In genomic region chr3:118663987-118664692, GRCm38 (mm10) we compare ENCODE assay signal across 12 mouse cellular contexts.
DNase-seq lines count a peak whose midpoint lies in the region; ATAC-seq and TF ChIP-seq lines count a peak whose summit lies in the region.
"Had no signal": no experiment of that assay in that cellular context is flagged by ENCODE, and none has a peak within 500 bp of the region (broad histone marks: within the 10 kb centered on the region; RNA-seq: fewer than 3 reads in every experiment).

No protein-coding gene starts in this region.

- H3K4me1 ChIP-seq in forebrain, embryonic 11.5 days (replicated peaks; ENCODE audit: control insufficient read depth, insufficient read depth, low read length), result no peaks in the 10 kb centered on the region
- peaks cover 12% of the 10 kb centered on the region for H3K4me1 ChIP-seq in forebrain, embryonic 10.5 days
- no peaks in the 10 kb centered on the region for H3K4me1 ChIP-seq in midbrain, postnatal 0 days (ENCODE audit: insufficient read depth, low read length)
- no peaks in the 10 kb centered on the region; the same call in 1 of the 2 replicates for H3K4me1 ChIP-seq in midbrain, embryonic 16.5 days (ENCODE audit: control insufficient read depth, insufficient read depth, low read length)
- no peaks in the 10 kb centered on the region for H3K4me1 ChIP-seq in kidney, embryonic 15.5 days
- H3K4me1 ChIP-seq: heart, embryonic 13.5 days; midbrain, embryonic 15.5 days had no signal

- H3K9ac ChIP-seq in forebrain, embryonic 11.5 days (ENCODE audit: low read length), result no peak overlapping the region
- no peak overlapping the region for H3K9ac ChIP-seq in midbrain, postnatal 0 days (replicated peaks; ENCODE audit: low read length, poor library complexity, severe bottlenecking)
- H3K9ac ChIP-seq in midbrain, embryonic 16.5 days (ENCODE audit: low read depth, low read length), result no peak overlapping the region
- no peak overlapping the region for H3K9ac ChIP-seq in kidney, embryonic 15.5 days
- H3K9ac ChIP-seq: heart, embryonic 13.5 days; midbrain, embryonic 15.5 days had no signal

- ATAC-seq in forebrain, embryonic 11.5 days (replicated peaks; ENCODE audit: low FRiP score), result peak; percentile 77
- no peak for ATAC-seq in midbrain, postnatal 0 days (ENCODE audit: low FRiP score)
- no peak for ATAC-seq in midbrain, embryonic 16.5 days
- peak; percentile 69 for ATAC-seq in kidney, embryonic 15.5 days (replicated peaks; ENCODE audit: low FRiP score)
- ATAC-seq: intestine, embryonic 16.5 days; midbrain, embryonic 15.5 days had no signal

- H3K4me3 ChIP-seq in forebrain, embryonic 11.5 days (ENCODE audit: low read depth, low read length), result no peak overlapping the region
- no peak overlapping the region for H3K4me3 ChIP-seq in forebrain, embryonic 10.5 days
- no peak overlapping the region for H3K4me3 ChIP-seq in midbrain, postnatal 0 days (ENCODE audit: low read depth, low read length)
- no peak overlapping the region for H3K4me3 ChIP-seq in midbrain, embryonic 16.5 days (ENCODE audit: low read depth, low read length)
- H3K4me3 ChIP-seq in kidney, embryonic 15.5 days (replicated peaks), result no peak overlapping the region
- H3K4me3 ChIP-seq: heart, embryonic 13.5 days; midbrain, embryonic 15.5 days had no signal

- no peak for TF ChIP-seq CTCF in midbrain, postnatal 0 days (IDR thresholded peaks at IDR 0.05)

- no peaks in the 10 kb centered on the region for H3K9me3 ChIP-seq in forebrain, embryonic 11.5 days (ENCODE audit: control insufficient read depth, low read length)
- no peaks in the 10 kb centered on the region for H3K9me3 ChIP-seq in forebrain, embryonic 10.5 days
- no peaks in the 10 kb centered on the region for H3K9me3 ChIP-seq in midbrain, postnatal 0 days (ENCODE audit: low read length)
- no peaks in the 10 kb centered on the region for H3K9me3 ChIP-seq in midbrain, embryonic 16.5 days (replicated peaks; ENCODE audit: control insufficient read depth, low read length, poor library complexity, severe bottlenecking)
- H3K9me3 ChIP-seq in kidney, embryonic 15.5 days (replicated peaks), result no peaks in the 10 kb centered on the region
- H3K9me3 ChIP-seq: heart, embryonic 13.5 days; midbrain, embryonic 15.5 days had no signal

- WGBS in forebrain, embryonic 11.5 days, result 50% methylated on average over 5 of the region's 5 CpGs
- WGBS in forebrain, embryonic 10.5 days, result 68% methylated on average over 5 of the region's 5 CpGs
- 48% methylated on average over 5 of the region's 5 CpGs for WGBS in midbrain, postnatal 0 days
- 49% methylated on average over 5 of the region's 5 CpGs for WGBS in midbrain, embryonic 16.5 days
- 27% methylated on average over 5 of the region's 5 CpGs for WGBS in kidney, embryonic 15.5 days

- H3K27me3 ChIP-seq in forebrain, embryonic 11.5 days (ENCODE audit: control insufficient read depth, insufficient read depth, low read length), result no peaks in the 10 kb centered on the region
- H3K27me3 ChIP-seq in forebrain, embryonic 10.5 days (ENCODE audit: poor library complexity, severe bottlenecking), result no peaks in the 10 kb centered on the region
- no peaks in the 10 kb centered on the region for H3K27me3 ChIP-seq in midbrain, postnatal 0 days (ENCODE audit: insufficient read depth, low read length)
- H3K27me3 ChIP-seq in midbrain, embryonic 16.5 days (ENCODE audit: control insufficient read depth, insufficient read depth, low read depth, low read length), result no peaks in the 10 kb centered on the region
- H3K27me3 ChIP-seq in kidney, embryonic 15.5 days, result no peaks in the 10 kb centered on the region
- H3K27me3 ChIP-seq: heart, embryonic 13.5 days; midbrain, embryonic 15.5 days had no signal

- no peak overlapping the region for H3K4me2 ChIP-seq in forebrain, embryonic 11.5 days (ENCODE audit: low read depth, low read length, severe bottlenecking)
- no peak overlapping the region for H3K4me2 ChIP-seq in midbrain, postnatal 0 days (ENCODE audit: low read depth, low read length, poor library complexity, severe bottlenecking)
- H3K4me2 ChIP-seq in midbrain, embryonic 16.5 days (ENCODE audit: low read length), result no peak overlapping the region
- H3K4me2 ChIP-seq in kidney, embryonic 15.5 days, result no peak overlapping the region
- H3K4me2 ChIP-seq: heart, embryonic 13.5 days; midbrain, embryonic 15.5 days had no signal

- DNase-seq in forebrain, embryonic 11.5 days (ENCODE audit: low spot score), result peak; percentile 52
- no peak for DNase-seq in forebrain, embryonic 10.5 days (ENCODE audit: extremely low spot score, low spot score)
- peak; percentile 77 for DNase-seq in midbrain, postnatal 0 days (ENCODE audit: low spot score)
- DNase-seq in right cerebral cortex, adult 2 months (ENCODE audit: low spot score in 2 of 2), result no peak
- DNase-seq in spleen, postnatal 14 days (ENCODE audit: low spot score in 2 of 2), result no peak
- no peak for DNase-seq in left cerebral cortex, adult 18-20 months (ENCODE audit: low spot score in 2 of 2)
- DNase-seq: lung, adult 2 months had no signal

- H3K36me3 ChIP-seq in forebrain, embryonic 11.5 days (ENCODE audit: control insufficient read depth, insufficient read depth, low read length), result no peaks in the 10 kb centered on the region
- no peaks in the 10 kb centered on the region for H3K36me3 ChIP-seq in forebrain, embryonic 10.5 days (replicated peaks)
- H3K36me3 ChIP-seq in midbrain, postnatal 0 days (ENCODE audit: insufficient read depth, low read length), result no peaks in the 10 kb centered on the region
- no peaks in the 10 kb centered on the region for H3K36me3 ChIP-seq in midbrain, embryonic 16.5 days (ENCODE audit: control insufficient read depth, insufficient read depth, low read length)
- H3K36me3 ChIP-seq in kidney, embryonic 15.5 days, result no peaks in the 10 kb centered on the region
- H3K36me3 ChIP-seq: heart, embryonic 13.5 days; midbrain, embryonic 15.5 days had no signal

- H3K27ac ChIP-seq in forebrain, embryonic 11.5 days (ENCODE audit: low read depth, low read length), result no peak overlapping the region
- H3K27ac ChIP-seq in forebrain, embryonic 10.5 days, result no peak overlapping the region
- no peak overlapping the region for H3K27ac ChIP-seq in midbrain, postnatal 0 days (ENCODE audit: low read depth, low read length)
- no peak overlapping the region for H3K27ac ChIP-seq in midbrain, embryonic 16.5 days (ENCODE audit: low read length)
- H3K27ac ChIP-seq in kidney, embryonic 15.5 days, result no peak overlapping the region
- H3K27ac ChIP-seq: heart, embryonic 13.5 days; midbrain, embryonic 15.5 days had no signal

Comparison
In these comparisons a context has a peak if more than half of its experiments do, and no peak if none do; other contexts are left out.
1. DNase-seq: peak in forebrain, embryonic 11.5 days (single experiment) and midbrain, postnatal 0 days (single experiment); none in forebrain, embryonic 10.5 days (single experiment), right cerebral cortex, adult 2 months (0 of 2), spleen, postnatal 14 days (0 of 2) and left cerebral cortex, adult 18-20 months (0 of 2).
2. ATAC-seq: peak in forebrain, embryonic 11.5 days (single experiment) and kidney, embryonic 15.5 days (single experiment); none in midbrain, postnatal 0 days (single experiment) and midbrain, embryonic 16.5 days (single experiment).